Mouse (Mus musculus) CH12.LX (cell line): ENCODE results near the gene Cactin.

Source experiments
- CHD1 ChIP-seq: IDR thresholded peaks from 2 replicates; pipeline ENCODE4 v1.6.1; 2012; ENCODE audit warnings: low read depth, low read length, improper control_type of control experiment, inconsistent platforms
- CTCF ChIP-seq, 2 experiments: IDR thresholded peaks in 1 of 2; conservative IDR thresholded peaks in 1 of 2; 2 replicates each; pipeline ENCODE4 v1.5.1; 2011 to 2012; ENCODE audit warnings: low read depth in 2 of 2, low read length in 2 of 2, improper control_type of control experiment in 1 of 2, inconsistent platforms in 1 of 2, mild to moderate bottlenecking in 1 of 2, moderate library complexity in 1 of 2
- EP300 ChIP-seq: IDR thresholded peaks from 2 replicates; pipeline ENCODE4 v1.6.1; 2011; ENCODE audit warnings: low read length, improper control_type of control experiment
- KAT2A ChIP-seq: IDR thresholded peaks from 2 replicates; pipeline ENCODE4 v1.6.1; 2012; ENCODE audit warnings: low read length, improper control_type of control experiment, inconsistent platforms; ENCODE audit not compliant: insufficient replicate concordance
- MXI1 ChIP-seq: IDR thresholded peaks from 2 replicates; pipeline ENCODE4 v1.6.1; 2011; ENCODE audit warnings: mild to moderate bottlenecking, low read depth, low read length, improper control_type of control experiment
- NELFE ChIP-seq: IDR thresholded peaks from 2 replicates; pipeline ENCODE4 v1.6.1; 2011; ENCODE audit warnings: low read depth, low read length, improper control_type of control experiment
- NRF1 ChIP-seq: IDR thresholded peaks from 2 replicates; pipeline ENCODE4 v1.6.1; 2014; ENCODE audit warnings: low read depth, mild to moderate bottlenecking, inconsistent platforms, low read length, improper control_type of control experiment, moderate library complexity
- POLR2A ChIP-seq: IDR thresholded peaks from 2 replicates; pipeline ENCODE4 v1.6.1; 2011; ENCODE audit warnings: low read depth, mild to moderate bottlenecking, improper control_type of control experiment, low read length
- SIN3A ChIP-seq: IDR thresholded peaks from 2 replicates; pipeline ENCODE4 v1.6.1; 2012; ENCODE audit warnings: low read length, improper control_type of control experiment, inconsistent platforms
- TBP ChIP-seq: conservative IDR thresholded peaks from 2 replicates; pipeline ENCODE4 v1.6.1; 2011; ENCODE audit warnings: low read depth, low read length, improper control_type of control experiment
- USF1 ChIP-seq: IDR thresholded peaks from 2 replicates; pipeline ENCODE4 v1.6.1; 2014; ENCODE audit warnings: low read depth, mild to moderate bottlenecking, inconsistent platforms, low read length, improper control_type of control experiment
- USF2 ChIP-seq: conservative IDR thresholded peaks from 2 replicates; pipeline ENCODE4 v1.6.1; 2011; ENCODE audit warnings: low read depth, low read length, improper control_type of control experiment

- TF ChIP-seq CHD1, result no peak
- no peak for TF ChIP-seq SIN3A
- TF ChIP-seq USF2, result no peak
- no peak for TF ChIP-seq MXI1
- no peak for TF ChIP-seq USF1
- no peak for TF ChIP-seq TBP
- no peak for TF ChIP-seq CTCF (conservative IDR thresholded peaks at IDR 0.05 in 1 of 2, IDR thresholded peaks at IDR 0.05 in 1 of 2; ENCODE audit: low read depth in 2 of 2, low read length in 2 of 2)
- TF ChIP-seq POLR2A, result no peak
- TF ChIP-seq KAT2A, result no peak
- no peak for TF ChIP-seq NRF1
- no peak for TF ChIP-seq NELFE
- TF ChIP-seq EP300, result no peak
These were observed 15.7 kb downstream of the Cactin start for GRCm38 (mm10) chr10:81336558-81336957.
